Mouse (Mus musculus) gastrocnemius, postnatal 10 days (tissue): ENCODE data around the gene Arhgap42. TPM values are rescaled to one million over a fixed set of nuclear protein-coding genes. Genes with fewer than 3 reads are reported as not detected.
A peak's percentile ranks its signal among the peaks of the same experiment; 100 is the strongest.

Source experiments
- DNase-seq: peaks from one replicate; pipeline ENCODE4 v3.0.0; 2021; ENCODE audit warnings: mixed read lengths
- long read RNA-seq, 2 experiments: library from polyadenylated mRNA; stranded (forward); transcript quantifications; one replicate each; pipeline ENCODE4 v2.0.0; 2021
- total RNA-seq, 2 experiments: library from RNA; stranded (reverse); gene quantifications; 2 replicates each; pipeline ENCODE4 v1.2.3; 2021

Gene Arhgap42
- 10 to 100 TPM in 1 of 2 experiments, 1 to 10 TPM in 1; 8.0 to 10.0 TPM for total RNA-seq
- long read RNA-seq, experiment 1, partial matches to known transcripts: 0 of 3 reads
- long read RNA-seq, experiment 1, other reads (novel, unspliced or antisense): 3 of 3 reads
- long read RNA-seq, experiment 2, partial matches to known transcripts: 0 of 2 reads
- long read RNA-seq, experiment 2, other reads (novel, unspliced or antisense): 2 of 2 reads

DNA sequence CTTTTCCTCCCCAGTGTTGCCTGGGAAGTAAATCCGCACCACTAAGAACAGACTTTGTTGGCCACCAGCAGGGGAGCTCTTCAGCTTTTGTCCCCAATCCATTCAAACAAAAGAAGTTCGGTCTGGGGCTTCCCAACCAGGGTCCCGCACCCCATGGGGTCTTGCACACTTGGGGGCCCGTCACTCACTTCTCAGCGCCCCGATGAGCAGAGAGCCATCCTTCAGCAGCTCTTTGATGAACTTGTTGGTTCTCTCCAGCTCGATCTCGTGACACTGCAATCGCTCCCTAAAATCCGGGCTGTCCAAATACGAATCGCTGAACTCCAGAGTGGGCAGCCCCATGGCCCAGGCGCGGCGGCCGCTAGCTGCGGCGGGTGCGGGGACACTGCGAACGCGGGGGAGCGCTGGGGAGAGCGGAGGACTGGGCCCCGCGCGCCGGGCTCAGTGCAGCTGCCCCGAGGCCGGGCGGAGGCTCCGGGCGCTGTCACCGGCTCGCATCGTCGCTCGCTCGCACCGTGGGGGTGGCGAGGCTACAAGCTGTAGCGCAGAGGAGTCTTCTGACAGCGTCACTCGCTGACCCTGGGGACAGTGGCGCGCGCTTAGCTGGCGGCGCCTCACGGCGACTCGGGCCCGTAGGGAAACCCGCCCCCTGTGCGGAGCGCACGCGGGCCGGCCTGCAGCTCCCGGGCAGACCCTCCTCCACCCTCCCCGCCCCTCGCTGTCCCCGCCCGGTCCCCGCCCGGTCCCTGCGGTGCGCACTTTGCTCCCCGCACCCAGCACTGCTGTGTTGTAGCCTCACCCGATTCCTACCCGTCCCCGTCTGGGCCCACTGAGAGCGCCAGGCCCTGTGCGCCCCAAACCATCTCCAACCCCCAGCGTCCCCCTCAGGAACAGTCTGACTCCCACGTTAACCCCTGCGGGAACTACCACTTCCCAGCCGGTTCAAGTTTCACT is at the start of gene Arhgap42:
Gene Arhgap42 (minus strand): TSS at position 664 of the 954 bp plus-strand sequence.
- peak; percentile 67 for DNase-seq

DNA sequence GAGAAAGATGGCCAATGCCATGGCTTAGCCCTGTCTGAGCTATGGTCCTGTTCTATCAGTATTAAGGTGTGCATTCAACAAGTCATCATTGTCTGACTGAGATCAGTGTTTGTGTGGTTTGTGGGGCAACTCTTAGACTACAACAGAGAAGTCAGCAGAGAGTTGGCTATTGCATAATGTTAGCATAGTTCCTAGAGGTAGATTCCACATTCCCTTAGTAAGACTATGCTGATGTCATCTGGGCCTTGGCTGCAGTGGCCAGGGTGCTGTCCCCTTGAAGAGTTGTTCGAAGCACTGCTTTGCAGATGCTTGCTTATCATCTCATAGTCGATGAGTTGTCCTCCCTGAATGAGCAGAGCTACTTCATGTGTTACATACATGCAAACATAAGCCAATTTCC is 49.2 kb upstream of the Arhgap42 start:
- no peak for DNase-seq

DNA sequence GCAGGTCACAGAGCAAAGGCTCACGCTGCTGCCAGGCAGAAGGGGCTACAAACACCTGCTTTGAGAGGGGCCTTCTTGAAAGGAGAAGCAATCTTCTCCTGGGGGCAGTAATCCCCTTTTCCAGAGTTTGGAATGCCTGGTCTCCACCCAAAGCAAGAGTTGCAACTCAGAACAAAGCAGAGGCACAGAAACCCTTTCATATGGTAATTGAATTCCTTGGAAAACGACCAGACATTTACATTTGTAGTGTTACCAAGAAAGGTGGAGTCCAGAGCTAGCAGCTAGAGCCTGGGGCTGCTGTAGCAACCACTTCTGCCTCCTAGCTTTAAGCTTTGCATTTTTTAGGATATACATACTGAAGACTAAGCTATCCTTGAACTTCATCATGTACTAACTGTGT is 30.4 kb upstream of the Arhgap42 start:
- no peak for DNase-seq

DNA sequence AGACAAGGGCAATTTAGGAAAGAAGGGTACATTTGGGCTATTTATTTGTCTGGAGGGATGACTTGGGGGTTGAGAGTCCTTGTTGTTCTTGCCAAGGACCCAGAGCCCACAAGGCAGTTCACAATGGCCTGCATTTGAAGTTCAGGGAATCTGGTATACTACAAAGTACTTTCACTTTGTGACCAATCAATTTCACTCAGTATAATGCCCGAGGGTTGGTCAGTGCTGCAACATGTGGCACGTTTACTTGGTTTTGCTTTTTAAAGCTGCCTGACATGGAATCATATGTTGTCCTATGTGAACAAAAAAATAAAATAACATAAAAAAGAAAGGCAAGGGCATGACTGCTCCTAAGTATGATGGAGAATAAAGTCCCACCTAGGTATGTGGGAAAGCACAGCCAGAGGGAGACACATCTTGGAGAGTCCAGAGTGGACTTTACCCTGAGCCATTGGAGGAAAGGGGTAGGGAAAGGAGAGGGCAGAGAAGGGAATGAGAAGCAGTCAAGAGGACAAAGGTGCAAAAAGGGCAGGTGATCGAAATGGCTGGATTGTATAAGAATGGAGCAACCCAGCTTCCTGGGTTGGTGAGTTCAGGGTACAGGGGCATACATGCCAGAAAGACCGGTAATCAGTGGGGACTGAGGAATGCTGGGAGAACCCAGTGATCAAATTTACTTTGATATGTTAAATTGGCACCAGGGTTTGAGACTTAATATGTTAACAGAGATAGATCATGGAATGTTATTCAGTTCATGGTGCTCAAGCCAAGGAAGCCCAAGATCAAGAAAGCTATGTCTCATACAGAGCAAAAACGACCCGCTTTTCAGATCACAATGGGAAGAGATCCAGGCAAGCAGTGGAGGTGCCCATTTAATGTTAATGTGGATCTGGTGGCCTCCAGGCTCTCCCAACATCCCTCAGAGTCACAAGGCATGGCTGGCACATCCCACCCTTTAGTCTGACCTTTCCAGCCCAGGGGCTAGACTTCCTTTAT is 29.0 kb upstream of the Arhgap42 start:
- DNase-seq: no peak

DNA sequence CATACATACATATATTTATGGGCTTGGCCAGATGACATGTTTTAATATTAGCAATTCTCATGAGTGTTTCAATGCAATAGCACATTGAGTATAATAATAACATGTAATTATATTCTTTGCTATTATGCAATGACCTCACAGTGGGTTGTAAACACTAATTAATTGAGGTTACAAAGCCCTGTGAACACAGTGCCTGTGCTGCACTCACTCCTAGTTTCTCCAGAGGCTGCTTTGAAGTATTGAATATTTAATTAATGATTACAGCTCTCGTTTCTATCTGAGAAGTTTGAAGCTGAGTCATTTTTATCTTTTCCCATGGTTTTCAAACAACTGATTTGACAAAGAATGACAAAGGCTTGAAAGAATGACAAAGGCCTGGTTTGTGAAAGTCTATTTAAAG is 24.6 kb upstream of the Arhgap42 start:
- no peak for DNase-seq

DNA sequence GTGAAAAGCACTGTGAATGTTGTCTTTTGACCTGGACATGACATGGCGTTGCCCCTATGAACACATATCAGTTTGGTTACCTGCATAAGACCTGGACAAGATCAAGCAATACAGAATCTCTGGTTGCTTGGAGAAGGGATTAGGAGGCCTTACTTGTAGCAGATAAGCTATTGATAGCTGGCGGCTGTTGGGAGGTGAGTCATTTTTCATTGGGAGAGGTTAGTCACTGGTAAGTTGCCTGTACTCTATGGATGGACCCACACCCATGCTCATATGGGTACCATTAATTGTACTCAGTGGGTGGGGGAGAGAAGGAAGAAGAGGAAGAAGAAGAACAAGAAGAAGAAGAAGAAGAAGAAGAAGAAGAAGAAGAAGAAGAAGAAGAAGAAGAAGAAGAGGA is 23.6 kb upstream of the Arhgap42 start:
- no peak for DNase-seq

DNA sequence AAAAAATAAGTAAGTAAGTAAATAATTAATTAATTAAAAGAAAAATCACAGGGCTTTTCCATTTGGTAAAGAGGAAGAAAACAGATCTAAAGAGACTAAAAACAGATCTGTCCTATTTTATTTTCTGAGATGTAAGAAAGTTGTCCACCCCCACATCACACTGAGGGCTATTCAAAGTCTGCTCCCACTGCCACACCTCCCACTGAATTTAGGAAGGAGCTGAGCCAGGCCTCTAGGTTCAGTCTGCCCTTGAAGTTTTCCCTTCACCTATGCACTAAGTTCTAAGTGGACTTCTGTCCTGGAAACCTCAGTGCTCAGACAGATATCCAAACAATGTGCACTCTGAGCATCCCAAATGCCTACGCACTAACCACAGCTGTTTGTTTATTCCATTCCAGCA is 15.9 kb upstream of the Arhgap42 start:
- DNase-seq: no peak

DNA sequence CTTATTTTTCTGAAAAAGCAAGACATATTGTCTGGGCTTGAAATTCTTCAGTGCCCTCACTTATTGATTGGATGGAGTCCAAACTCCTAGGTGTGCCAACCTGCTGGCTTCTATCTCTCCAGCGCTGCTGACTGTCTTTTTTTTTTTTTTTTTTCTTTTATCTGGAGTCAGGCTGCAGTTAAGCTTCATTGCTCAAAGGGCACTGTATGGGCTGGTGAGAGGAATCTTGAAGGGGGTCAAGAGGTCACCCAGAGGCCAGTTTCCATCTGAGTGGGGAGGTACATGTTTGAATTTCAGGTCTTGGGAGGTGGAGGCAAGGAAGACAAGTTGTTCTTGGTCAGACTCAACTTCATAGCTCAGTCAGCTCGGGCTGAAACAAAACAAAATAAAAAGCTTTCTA is 9.6 kb upstream of the Arhgap42 start:
- no peak for DNase-seq

DNA sequence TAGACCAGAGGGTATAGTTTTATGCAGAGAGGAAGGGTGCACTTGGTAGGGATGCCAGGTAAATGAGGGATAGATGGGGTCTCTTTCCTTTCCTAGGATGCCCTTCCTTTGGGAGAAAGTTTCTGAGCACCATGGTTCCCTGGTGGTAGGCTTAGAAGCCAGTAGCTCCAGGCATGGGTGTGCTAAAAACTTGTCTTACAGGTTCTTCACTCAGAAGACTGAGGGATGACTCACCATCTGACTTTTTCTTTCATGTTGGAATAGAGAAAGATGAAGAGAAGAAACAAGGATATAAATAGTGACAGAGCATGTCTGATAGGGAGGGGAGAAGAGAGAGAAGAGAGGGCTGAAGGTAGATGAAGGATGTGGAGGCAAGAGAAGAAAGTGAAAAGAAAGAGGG is 7.1 kb upstream of the Arhgap42 start:
- no peak for DNase-seq

DNA sequence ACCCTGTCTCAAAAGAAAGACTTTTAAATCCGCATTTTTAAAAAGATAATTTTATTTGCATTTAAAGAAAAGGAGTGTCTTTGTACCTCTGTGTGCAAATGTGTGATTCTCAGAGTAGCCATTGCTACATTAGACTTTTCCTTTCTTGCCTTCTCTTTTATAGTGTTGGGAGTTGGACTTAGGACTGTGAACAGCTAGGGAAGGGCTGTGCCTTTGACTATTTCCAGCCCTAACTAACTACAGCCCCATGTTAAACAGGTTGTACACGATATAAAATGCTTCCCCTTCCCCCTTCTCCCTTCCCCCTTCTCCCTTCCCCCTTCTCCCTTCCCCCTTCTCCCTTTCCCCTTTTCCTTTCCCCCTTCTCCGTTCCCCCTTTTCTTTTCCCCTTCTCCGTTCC is 4.9 kb upstream of the Arhgap42 start:
- no peak for DNase-seq

DNA sequence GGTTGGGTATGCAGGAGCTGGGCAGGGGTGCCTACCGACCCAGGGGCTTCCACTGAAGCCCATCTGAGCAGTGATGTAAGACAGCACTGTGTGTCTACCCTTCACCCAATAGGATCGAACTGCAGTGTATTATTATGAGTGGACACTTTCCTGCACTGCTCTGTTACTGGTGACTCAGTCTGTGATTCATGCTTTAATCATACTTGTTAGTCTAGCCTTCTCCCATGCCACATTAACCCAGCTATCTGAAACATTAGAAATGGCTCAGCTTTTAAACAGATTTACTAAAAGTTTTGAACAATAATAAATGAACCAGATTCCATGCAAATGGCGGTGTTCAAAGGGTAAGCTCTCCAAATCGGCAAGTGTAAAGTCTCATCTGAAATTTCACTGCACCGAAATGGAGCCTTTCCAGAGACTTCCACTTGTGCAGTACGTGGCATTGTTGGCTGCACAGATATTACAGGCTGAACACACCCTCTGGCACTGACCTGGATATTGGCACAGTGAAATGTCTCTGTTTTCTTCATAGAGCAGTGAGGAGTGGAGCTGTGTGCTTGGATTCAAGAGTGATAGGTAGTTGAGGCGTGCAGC is 2.4 kb upstream of the Arhgap42 start:
- DNase-seq: no peak

DNA sequence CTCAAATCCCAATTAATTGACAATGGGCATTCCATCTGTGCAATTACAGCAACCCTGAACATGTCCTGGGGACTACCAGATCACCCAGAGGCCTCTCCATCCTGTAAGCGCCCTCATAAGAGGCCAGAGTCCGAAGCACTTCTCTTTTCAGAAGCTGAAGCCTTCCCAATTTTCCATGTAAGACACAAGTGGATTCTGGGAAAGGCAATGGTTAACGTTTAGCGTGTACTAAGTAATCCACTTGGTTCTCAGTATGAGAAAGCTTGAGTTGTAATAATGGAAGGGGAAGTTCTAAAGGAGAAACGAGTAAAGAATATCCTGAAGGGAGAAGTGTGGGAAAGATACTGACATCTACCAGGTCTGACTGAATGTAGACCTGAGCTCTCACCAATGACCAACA is 1.4 kb downstream of the Arhgap42 start:
- no peak for DNase-seq

DNA sequence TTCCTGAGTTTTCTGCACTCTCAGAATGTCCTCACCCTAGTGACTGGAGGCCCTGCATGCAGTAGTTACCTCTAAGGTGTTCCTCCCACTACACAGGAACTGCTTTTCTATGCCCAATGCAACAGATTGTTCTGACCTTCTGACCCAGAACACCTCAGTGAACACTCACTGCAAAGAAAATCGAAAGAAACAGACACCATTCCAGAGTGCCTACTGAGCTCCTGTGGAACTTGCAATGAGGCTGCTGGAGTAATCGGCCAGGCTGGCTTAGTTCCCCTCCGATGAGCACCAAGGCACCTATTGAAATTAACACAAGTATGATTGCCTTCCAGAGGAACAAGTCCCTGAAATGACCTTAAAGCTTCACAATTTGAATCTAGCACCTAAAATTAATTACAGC is 9.2 kb downstream of the Arhgap42 start:
- no peak for DNase-seq

DNA sequence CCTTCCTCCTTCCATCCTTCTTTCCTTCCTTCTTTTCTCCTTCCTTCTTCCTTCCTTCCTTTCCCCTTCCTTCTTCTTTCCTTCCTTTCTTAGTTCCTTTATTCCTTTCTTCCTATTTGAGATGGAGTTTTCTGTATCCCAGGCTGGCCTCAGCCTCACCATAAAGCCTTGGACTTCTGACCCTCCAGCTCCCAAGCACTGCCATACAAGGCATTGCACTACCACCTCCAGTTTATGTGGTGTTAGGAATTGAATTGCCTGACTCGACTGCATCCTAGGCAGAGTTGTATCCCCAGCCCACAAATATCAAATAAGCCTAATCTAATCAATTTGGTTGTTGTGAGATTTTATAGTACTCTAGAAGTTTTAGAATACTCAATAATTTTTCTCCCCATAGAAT is 14.1 kb downstream of the Arhgap42 start:
- DNase-seq: no peak

DNA sequence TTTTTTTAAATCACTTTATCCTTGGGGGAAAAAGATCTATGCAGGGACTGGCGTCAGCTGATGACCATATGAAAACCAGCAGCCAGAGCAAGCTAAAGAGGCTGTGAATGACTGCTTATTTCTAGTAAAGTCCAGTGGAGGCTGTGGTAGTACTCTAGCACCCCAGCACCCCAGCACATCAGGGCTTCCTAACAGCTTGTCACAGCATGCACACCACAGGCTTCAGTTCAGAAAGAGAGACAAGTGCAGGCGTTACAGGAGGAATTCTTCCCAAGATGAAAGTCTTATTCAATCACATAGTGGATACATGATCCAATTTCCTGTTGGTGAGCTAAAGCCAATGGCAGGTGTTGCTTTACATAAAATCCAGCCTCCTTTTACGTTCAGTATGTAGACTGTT is 15.5 kb downstream of the Arhgap42 start:
- DNase-seq: no peak

DNA sequence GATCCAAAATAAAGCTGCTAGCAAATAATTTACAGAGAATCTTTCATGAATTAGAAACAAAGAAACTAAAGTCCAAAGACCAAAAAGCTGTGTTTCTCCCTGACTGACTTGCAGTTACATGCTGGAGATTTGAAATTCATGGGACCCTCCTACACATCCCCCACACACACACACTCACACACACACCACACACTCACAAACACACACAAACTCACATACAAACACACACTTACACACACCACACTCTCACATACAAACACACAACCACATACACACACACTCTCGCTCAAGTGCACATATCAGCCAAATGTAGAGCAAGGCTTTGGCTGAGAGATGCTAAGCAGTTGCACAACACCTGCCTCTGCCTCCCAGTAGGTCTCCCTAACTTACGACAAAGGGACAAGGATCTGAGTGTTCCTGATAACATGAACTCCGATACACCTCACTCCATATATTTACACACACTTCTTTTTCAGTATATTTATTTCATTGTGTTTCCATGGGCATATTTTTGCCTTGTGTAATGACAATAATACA is 16.9 kb downstream of the Arhgap42 start:
- no peak for DNase-seq

DNA sequence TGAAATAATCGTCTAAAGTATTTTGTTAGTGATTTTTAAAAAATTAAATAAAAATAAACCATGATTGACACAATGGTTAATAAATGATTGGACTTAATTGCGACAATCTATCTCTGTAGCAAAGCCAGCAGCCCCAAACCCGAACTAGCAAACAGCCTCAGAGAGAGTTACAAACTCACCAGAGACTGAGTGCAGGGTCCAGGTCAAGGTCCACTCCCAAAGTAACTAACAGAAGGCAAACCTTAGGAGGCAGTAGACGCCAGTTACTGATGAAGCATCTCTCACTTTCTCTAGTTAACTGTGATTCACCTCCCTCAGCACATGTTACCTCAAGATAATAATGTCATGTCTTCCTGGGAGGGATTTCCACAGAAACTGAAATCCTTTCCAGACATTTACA is 17.7 kb downstream of the Arhgap42 start:
- DNase-seq: no peak

DNA sequence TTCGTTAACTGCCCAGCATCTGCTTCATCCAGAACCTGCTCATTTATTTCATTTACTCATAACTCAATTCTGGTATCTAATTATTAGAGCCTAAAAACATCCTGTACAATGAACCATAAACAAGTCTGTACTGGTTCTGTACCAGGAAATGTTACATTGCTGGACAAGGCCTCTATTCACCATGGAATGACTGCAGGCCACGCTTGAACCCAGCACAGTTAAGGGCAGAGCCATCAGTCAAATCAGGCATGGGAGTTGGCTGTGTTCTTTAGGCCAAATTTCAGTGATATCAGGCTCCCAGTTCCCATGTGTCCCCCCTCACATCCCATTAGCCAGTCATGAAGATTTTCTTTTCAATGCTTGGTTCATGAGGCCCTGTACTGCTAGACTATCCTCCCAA is 20.6 kb downstream of the Arhgap42 start:
- DNase-seq: no peak

DNA sequence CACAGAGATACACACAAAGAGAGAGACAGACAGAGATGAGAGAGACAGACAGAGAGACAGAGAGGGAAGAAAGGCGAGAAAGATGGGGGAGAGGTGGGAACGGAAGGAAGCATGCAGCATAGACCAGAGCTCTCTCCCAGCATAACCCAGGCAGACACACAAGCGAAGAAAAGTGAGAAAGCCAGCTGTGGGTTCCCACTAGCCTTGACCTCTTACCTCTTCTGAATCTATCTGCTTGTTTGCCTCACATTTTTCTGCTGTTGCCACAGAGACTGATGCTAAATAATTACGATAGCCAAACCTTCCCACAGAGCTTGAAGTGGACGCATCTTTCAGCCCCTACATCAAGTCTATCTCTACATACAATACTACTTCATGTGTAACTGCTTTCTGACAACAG is 24.1 kb downstream of the Arhgap42 start:
- no peak for DNase-seq

DNA sequence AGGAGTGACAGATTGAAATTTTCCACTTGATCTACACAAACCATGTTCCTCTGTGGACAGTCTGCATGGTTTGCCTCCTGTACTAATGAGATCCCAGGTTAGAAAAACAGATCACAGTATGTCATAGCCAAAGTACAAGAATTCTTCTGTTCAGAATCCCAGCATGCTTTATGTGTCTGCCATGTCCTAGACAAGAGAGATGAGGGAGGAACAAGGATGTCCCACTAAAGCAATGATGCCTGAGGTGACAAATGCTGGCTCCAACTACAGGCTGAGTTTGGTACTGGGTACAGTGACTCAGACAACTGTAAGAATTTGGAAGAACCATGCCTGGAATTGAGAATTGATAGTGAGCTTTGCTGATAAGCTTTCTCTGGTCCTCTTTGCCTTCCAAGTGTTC is 24.6 kb downstream of the Arhgap42 start:
- no peak for DNase-seq

DNA sequence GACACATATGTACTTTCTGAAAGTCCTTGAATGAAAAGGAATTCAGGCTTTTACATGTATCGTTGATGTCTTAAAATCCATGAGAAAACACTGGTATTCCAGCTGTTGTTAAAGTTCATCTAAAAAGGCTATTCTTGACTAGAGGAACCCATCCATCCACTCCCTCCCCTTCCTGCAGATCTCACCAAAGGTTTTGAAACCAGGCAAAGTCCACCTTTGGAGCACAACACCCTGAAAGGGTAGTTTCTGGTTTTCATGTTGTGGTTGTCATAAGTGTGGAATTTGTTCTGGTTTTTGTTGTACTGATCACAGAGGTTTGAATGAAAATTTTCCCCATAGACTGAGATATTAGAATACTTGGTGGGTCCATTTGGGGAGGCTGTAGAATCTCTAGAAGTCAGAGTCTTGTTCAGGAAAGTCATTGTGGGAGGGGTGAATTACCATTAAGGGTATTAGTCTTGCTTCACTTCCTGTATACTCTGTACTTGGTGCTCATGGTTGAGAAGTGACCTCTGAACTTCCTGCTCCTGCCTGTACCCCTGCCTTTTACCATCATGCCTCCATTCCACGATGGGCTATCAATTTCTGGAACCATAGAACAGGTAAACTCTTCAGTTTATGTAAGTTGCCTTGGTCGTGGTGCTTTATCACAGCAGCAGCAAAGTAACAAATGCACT is 27.4 kb downstream of the Arhgap42 start:
- no peak for DNase-seq
